Mouse (Mus musculus): ENCODE results near the gene Acvrl1.

Gene Acvrl1

DNA sequence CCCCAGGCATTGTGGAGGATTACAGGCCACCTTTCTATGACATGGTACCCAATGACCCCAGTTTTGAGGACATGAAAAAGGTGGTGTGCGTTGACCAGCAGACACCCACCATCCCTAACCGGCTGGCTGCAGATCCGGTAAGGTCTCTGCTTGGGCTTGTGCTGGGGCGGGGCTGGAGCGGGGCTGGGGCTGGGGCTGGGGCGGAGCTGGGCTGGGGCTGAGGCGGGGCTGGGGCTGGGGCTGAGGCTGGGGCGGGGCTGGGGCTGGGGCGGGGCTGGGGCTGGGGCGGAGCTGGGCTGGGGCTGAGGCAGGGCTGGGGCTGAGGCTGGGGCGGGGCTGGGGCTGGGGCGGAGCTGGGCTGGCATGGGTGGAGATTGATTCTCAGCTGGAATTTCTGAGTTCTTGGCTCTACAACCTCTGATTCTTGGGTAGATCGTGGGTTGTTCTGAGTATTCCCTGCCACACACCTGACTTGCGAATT is 12.8 kb downstream of the Acvrl1 start:
- DNase-seq (ENCODE audit: low read depth, low spot score) = peak; percentile 78

DNA sequence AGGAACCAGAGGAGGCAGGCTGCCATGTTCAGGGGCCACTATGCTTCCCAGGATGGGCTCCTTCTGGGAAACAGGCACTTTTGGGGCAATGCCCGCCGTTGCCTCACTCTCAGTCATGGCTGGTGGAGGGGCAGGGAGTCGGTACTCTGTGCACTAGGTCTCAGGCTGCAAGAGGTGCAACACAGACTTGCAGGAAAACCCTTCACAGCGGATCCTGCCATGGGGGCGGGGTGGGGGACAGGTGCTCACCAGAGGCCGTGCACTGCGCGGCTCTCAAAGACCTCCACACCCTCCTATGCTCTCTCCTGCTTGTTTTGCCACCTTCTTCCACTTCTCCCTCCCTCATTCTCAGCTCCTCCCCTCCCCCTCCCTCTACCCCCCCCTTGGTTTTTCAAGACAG is 14.3 kb downstream of the Acvrl1 start:
- no peak for DNase-seq (ENCODE audit: low read depth, low spot score)

DNA sequence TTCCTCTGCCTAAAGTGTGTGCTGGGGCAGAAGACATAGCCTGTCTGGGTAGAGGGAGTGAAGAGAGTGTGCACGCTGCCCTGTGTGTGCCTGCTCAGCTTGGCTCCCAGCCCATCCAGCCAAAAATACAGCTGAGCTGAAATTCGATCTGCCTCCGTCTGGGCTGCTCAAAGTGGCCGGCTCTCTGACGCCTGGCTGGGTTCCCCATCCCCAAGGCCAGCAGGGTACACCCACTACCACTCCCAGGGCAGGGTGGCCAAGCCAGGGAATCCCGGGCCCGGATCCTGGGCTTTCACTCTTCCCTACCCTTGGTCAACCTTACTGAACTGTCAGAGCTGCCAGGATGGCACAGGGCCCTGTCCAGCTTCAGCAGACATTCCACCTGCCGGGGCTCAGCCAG is 15.2 kb downstream of the Acvrl1 start:
- DNase-seq (ENCODE audit: low read depth, low spot score) = no peak

DNA sequence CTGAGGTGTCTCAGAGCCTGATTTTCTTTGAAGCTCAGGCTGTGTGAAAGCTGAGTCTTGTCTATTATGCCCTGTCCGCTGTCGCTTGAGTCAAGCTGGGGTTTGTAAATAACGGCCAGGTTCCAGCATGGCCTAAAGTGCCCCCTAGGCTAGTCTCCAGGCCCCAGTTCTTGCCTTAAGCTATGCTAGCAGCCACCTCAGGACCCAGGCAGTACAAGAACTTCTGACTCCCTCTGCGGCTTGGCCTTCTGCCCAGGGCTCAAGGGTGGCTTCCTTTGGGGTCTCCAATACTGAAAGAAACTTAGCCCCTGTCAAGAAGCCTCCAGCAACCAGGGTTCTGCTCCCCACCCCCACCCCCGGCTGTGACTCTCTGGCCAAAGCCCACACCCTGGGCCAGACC is 15.9 kb downstream of the Acvrl1 start:
- no peak for DNase-seq (ENCODE audit: low read depth, low spot score)

DNA sequence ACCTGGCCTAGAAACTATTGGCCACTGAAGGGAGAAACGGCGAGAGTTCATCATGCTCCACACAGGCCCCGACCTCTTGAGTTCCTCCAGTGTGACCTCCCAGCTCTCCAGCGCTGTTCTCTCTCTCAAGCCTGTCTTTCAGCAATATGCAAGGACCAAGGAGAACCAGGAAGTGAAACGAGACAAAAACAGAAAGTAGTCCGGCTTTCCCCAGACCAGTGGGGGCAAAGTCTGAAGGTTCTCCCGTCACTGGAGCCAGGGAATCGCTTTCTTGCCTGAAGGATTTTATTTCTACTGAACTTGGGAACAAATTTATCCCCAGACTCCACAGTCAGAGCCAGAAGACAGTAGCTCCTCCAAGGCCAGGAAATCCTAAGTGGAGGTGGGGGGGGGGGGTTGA is 16.5 kb downstream of the Acvrl1 start:
- no peak for DNase-seq (ENCODE audit: low read depth, low spot score)

DNA sequence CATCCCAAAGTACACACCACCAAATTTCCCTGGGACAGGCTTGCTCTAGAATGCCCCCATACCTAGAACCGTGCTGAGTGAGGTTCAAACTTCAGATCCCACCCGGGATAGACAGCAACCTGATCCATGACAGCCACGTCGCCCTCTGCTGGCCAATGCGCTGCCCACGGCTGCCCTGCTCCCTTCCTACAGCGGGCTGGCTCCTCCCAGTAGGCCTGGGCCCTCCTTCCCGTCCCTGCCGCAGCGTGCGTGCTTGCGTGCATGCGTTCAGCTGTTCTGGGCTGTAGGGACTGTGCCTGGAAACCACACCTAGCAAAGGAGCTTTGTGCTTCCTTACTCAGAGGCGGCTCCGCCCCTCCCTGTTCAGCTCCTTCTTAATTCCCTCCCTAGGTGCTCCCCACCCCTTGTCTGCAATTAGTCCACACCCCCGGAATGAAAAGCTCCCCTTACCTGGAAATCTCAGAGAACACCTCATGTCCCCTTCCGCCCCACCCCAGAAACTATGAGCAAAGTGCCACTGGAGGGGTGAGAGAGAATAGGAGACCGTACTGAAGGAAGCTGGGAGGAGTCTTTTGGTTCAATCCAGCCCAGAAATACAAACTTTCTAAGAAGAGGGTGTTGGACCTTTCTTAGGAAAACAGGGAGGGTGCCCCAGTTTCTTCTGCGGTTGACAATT is 17.2 kb downstream of the Acvrl1 start:
- peak; percentile 96 for DNase-seq (ENCODE audit: low read depth, low spot score)

DNA sequence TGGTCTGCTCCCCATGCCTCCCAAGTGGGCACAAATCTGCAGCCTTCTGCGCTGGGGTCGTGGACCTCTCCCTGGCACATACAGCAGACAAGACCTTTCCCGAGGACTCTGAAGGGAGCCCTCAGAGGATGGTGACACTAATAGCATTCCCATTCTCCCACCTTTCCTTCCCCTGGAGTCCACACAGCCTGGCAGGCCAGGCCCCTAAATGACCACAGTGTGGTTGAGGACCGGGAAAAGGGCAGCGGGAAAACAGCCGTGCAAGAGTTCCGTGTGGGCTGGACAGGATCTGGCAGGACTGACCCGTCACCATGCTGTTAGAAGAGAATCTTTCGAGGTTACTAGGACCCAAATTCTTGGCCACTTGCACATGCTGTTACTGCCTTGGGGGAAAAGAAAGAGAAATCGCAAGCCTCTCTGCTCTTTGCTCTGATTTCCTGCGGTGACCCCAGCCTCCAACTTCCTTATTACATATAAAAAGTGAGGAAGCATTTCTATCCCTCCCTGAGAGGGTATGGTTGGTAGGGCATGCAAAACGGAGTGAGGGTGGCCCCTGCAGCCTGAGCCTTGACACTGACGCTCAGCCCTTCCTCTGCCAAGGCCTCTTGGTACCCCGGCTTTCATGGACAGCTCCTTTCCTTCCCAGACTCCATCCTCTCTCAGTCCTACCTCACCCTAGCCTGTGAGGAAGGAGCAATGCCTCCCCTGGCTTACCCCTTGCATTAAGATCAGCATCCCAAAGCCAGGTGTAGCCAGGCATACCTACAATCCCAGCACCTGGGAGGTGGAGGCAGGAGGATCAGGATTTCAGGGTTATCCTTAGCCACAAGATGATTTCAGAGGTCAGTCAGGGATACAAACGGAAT is 18.0 kb downstream of the Acvrl1 start:
- no peak for DNase-seq (ENCODE audit: low read depth, low spot score)

DNA sequence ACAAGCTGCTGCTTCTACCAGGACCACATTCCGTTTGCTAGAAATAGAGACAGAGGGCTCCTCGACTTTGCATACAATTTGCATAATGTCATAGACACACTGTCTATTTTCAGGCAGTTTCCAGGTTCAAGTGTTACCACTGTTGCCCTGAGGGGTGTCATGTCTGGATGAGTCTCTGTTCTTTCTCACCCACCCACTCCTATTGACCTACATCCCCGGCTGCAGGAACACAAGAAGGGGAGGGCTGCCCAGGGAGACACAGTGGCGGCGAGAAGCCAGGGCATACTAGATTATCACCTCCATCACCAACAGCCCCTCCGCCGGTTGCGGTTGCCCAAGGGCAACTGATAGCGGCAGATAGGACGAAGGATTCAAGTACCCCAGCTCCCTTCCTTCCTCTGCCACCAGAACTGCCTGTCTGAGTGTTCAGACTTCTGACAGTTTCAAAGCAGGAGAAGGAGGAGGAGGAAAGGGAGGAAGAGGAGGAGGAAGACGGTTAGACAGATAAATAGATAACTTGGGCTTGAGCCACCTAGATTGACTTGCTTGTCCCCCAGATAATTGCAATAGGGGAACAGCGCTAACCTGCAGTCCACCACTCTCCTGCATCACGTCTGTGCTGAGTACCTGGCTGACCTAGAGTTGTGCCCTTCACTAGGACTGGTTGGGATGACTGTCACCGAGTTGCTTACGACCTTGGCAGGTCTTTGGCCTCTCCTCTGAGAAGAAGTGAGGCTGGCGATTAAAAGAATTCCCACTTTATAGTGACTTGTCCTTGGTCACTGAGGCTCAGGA is 19.0 kb downstream of the Acvrl1 start:
- no peak for DNase-seq (ENCODE audit: low read depth, low spot score)

DNA sequence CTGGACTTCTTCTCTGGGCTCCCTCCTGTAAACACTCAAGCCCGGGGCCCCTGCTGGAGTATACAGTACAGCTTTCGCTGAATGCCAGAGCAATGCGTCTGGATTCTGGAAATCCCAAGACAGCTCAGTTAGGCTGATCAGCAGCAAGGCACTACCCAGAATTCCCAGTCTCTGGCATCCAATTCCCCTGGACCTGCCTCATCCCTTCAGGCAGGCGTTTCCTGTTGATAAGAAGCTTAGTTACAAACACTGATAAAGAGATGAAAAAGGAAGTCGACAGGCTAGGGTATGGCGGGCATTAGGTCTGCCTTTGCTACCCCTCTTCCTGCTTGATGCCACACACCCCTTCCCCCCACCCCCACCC is 19.6 kb downstream of the Acvrl1 start:
- DNase-seq (ENCODE audit: low read depth, low spot score) = no peak

DNA sequence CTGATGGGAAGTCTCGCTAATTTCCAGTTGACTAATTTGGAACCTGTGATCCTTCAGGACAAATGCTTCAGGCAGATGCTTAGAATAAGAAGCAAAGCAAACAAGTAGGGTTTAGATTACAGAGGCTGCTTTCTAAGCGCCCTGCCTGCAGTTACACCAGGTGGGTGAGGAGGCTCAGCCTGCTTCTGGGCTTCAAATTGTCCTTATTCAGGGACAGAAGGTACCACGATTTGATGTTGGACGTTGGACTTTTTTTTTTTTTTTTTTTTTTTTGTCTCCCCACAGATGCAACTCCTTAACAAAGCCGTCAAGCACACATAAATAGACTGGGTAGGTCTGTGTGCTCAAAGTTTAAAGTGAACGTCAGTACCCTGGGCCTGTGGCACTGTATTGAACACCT is 20.3 kb downstream of the Acvrl1 start:
- peak; percentile 74 for DNase-seq (ENCODE audit: low read depth, low spot score)

DNA sequence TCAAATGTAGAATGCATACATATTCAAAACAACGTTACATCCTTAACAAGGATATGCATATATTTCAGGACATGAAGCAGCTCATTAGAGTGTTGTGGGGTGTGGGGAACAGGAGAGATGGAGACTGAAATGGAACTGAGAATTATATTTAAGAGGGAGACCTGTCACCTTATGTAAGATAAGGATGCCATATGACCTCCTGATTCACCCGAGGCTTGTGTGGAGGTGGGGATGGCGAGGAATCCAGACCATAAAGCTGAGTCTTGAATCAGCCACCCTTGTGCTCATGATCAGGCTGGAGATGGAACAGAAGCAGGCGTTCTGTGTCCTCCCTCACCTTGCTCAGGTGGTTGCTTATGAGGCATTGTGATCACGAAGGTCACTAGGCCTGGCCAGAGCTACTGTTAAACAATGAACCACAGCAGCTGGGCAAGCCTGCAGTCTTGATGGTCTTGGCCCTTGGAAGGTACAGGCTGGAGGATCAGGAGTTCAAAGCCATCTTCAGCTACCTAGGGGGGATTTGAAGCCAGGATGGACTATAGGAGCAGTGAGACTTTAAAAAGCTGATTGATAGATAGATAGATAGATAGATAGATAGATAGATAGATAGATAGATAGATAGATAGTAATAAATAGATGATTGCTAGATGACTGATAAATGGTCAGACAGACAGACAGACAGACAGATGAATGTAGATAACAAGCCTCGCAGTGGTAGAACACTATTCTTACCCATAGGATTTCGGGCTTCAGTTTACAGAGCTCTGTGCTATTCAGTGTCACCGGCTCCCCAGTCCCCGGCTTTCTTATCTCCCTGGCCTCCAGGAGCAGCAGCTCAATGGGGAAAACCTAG is 23.3 kb downstream of the Acvrl1 start:
- DNase-seq (ENCODE audit: low read depth, low spot score) = no peak

DNA sequence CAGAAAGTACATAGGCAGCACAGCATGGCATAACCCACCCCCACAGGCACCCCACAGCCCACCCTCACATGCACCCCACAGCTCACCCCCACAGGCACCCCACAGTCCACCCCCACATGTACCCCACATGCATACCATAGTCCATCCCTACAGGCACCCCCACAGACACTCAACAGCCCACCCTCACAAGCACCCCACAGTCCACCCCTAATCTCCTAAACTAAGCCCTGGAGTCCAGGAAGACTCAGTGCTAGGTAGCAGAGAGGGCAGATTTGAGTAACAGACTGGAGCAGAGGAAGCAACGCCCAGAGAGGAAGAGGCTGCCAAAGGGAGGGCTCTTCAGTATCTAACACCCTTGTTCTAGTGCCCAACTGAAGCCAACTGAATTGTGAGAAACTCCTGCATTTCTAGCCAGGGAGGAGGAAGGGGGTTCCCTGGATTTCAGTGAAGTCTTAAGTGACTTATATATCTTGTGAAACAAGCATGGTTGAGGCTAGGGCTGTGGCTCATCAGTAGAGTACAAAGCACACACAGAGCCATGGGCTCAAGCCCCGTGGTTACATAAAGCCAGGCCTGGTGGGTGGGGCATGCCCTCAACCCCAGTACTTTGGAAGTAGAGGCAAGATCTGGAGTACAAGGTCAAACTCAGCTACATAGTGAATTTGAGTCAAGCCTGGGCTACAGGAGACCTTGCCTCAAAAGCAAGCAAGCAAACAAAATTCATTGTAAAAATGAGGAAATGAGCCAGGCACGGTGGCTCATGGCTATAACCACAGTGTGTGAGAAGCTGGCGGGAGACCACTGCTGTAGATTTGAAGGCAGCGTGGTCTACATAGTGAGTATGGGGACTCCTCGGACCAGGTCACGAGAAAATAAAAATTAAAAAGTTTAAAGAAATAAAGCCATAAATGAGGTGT is 26.6 kb downstream of the Acvrl1 start:
- DNase-seq (ENCODE audit: low read depth, low spot score) = no peak

DNA sequence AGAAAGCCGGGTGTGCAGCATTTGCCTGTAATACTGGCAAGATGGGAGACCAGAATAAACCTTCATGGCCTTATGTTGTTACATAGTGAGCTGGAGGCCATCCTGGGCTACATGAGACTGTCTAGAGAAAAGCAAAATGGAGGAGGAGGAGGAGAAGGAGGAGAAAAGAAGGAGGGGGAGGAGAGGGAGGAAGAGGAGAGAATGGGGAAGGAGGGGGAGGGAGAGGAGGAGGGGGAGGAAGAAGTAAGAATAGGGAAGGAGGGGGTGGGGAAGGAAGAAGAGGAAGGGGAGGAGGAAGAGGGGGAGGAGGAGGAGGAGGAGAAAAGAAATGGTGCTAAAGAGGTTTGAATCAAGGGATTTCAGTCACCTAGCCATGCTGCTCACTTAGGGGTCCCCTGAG is 31.8 kb downstream of the Acvrl1 start:
- no peak for DNase-seq (ENCODE audit: low read depth, low spot score)

DNA sequence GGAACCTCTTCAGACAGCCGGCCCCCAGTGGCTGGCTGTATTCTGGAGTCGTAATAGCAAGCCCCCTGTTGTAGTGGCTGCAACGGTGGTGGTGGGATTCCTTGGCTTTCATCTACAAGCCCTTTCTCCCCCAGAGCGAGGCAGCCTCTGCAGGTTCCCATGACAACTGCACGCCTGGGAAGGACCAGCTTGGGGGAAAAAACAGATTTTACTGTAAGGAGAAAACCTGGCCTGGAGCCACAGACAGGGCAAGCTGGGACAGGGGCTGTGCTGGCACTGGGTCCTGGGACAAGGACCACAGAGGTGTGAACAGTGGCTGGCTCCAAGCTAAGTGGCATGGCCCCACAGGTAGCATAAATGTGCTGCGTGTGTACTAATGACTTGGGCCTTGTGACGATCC is 32.3 kb downstream of the Acvrl1 start:
- DNase-seq (ENCODE audit: low read depth, low spot score) = no peak

DNA sequence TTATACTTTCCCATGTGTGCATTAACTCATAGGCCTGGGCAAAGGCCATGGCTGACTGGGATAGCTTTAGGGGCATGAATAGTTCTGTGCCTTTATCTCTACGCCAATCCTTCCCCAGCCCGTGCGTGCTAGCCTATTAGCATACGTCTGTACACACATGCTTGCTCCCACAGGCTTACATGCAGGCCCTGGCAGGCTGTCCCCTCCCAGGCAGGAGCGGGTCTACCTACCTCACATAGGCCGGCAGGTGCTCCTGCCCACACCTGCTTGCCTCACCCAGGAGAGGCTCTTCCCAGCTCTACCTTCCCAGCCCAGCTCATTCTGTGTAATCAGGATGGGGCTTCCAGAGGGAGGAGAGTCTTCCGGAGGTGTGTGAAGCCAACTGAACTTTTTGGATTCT is 33.2 kb downstream of the Acvrl1 start:
- DNase-seq (ENCODE audit: low read depth, low spot score) = no peak

DNA sequence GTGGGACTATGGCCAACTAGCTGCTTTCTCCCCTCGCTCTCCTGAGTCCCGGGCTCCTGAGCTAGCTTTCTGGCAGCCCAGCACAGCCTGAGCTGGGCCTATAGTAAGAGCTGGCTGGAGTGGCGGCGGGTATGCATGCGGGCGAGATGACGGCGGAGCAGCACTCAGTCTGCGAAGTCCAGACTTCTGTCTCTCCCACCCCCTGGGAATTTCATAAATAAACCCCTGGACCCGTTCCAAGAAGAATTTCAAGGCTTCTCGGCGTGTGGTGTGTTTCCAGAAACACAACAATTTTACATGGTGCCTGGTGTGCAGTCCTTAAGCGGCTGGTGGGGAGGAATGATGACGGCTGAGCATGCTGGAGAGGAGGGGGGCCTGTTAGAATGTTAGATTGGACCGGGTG is 34.7 kb downstream of the Acvrl1 start:
- DNase-seq (ENCODE audit: low read depth, low spot score) = no peak

DNA sequence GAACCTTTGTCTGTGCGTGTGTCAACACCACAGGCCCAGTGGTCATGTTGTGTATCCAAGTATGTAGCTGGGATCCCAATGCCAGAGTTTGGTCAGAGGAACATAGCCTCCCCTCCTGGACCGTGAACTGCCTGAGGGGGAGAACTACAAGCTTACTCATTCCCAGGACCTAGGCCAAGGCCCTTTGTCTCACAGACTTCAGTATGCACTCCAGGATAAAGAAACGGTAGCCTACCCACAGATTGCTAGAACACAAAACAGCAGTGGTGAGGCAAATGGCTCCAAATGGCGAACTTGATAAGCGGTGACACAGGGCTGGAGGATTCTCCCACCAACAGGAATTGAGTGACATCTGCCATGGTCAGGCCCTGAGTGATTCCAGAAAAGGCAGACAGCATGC is 35.5 kb downstream of the Acvrl1 start:
- DNase-seq (ENCODE audit: low read depth, low spot score) = no peak

DNA sequence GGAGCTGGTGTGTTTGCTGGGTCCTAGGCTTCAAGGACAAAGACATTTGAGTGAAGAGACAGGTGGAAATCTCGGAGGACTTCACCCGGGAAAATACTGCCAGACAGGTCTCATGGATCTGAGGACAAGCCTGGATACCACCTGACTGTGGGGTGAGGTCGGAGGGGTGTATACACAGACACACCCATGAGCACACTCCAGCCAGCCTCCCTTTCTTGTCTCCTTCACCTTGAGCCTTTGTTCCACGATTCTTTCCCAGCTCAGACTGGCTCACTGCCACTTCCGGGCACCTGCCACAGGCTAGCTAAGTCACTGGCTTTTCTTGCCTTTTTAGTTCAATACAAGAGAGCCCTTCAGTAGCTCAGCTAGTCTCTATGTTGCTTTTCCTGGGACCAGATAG is 36.0 kb downstream of the Acvrl1 start:
- peak; percentile 92 for DNase-seq (ENCODE audit: low read depth, low spot score)

DNA sequence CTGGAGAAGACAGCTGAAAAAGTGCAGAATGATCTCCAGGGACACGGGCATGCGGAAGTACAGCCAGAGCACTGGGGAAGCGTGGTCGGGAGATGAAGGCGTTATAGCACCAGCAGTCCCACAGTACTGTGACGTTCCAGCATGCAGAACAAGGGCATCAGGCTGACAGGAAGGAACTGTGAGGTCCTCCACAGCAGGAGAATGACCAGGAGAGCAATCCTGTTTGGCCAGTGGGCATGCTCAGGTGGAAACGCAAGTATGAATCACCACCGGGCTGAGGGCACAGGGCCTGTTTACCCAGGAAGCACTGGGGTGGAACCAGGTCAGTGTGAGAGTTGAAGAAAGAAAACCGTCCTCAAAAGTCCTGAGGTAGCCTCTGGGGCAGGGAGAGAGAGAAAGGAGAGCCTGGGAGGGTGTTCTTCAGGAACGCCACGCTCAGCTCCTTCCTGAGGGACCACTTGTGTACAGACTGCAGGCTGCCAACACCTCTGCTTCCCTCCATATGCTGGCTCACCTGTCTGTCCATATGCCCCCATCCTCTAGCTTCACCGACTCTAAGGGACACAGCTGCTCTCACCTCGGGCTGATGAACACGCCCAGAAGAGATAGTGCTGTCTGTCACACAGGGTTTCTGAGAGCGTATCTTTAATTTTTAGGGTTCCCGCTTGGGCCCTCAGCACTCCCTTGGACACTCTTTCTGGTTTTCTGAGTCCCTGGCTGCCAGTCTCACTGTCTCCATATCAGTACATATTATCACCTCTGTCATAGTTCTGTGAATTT is 37.5 kb downstream of the Acvrl1 start:
- DNase-seq (ENCODE audit: low read depth, low spot score) = no peak

DNA sequence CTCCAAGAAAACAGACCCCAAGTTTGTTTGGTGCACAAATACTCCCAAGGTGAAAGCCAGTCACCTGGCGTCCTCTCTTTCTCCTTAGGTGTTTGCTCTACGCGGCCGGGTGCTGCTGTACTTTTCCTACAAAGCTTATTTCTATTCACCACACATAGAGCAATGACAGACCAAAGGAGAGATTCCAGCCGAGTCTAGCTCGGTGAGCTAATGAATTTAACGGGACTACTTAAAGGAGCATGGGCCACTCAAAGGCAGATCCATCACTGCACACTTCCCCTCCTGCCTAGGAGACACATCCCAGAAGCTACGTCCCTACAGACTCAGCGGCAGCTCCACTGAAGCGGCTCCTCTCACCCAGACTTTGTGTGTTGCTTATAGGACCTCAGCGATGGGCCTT is 39.2 kb downstream of the Acvrl1 start:
- DNase-seq (ENCODE audit: low read depth, low spot score) = no peak

Data from ZHBTc4 (cell line).